Mouse (Mus musculus): ENCODE measurements around the gene Dap3. TPM values are rescaled to one million over a fixed set of nuclear protein-coding genes. Genes with fewer than 3 reads are reported as not detected.
"Not testable (repeated sequence)": the region's sequence is repeated elsewhere in the genome, so short reads cannot be mapped to it uniquely, and the experiment has no call there.

Dap3 gene
- polyA plus RNA-seq (2016; fragmentation: Nextera tagmentation; extraction: Ambion mirVana) = 133 and 139 TPM in 2 replicates

- peaks cover 60% of the 10 kb centered on the region for H3K4me1 ChIP-seq
- H3K9ac ChIP-seq = peak within 1 kb of the TSS; percentile 92
- peak within 1 kb of the TSS; percentile 78 for H3K4me2 ChIP-seq
- under 1% methylated on average over 33 of the region's 64 CpGs for WGBS (ENCODE audit: insufficient replicate concordance)
- peak within 1 kb of the TSS; percentile 99 for H3K27ac ChIP-seq
- H3K9me3 ChIP-seq (replicated peaks) = no peaks in the 10 kb centered on the region
- H3K27me3 ChIP-seq (replicated peaks) = no peaks in the 10 kb centered on the region
- ATAC-seq = peak; percentile 68
- H3K36me3 ChIP-seq = no peaks in the 10 kb centered on the region
- peak within 1 kb of the TSS; percentile 88 for H3K4me3 ChIP-seq
Measured at GRCm38 (mm10) chr3:88950576-88951326, at the start of gene Dap3, which contains the start of gene Ash1l. Dap3 (minus strand) TSS chr3:88951181. Ash1l (plus strand) TSS chr3:88950622.

- 85% methylated on average over 2 of the region's 2 CpGs for WGBS (ENCODE audit: insufficient replicate concordance)
- H3K27ac ChIP-seq = no peak overlapping the region
- H3K27me3 ChIP-seq (replicated peaks) = no peaks in the 10 kb centered on the region
- no peaks in the 10 kb centered on the region for H3K4me1 ChIP-seq
- no peak for ATAC-seq
- no peak overlapping the region for H3K9ac ChIP-seq
- peaks cover 30% of the 10 kb centered on the region for H3K36me3 ChIP-seq
- no peaks in the 10 kb centered on the region for H3K9me3 ChIP-seq (replicated peaks)
- H3K4me2 ChIP-seq = no peak overlapping the region
- H3K4me3 ChIP-seq = no peak overlapping the region
Measured at GRCm38 (mm10) chr3:88992793-88993192, 41.8 kb upstream of the Dap3 start.

GRCm38 (mm10) chr3:88983921-88984381 lies 33.0 kb upstream of the Dap3 start:
- H3K4me2 ChIP-seq = no peak overlapping the region
- H3K27ac ChIP-seq = no peak overlapping the region
- no peak overlapping the region for H3K4me3 ChIP-seq
- no peaks in the 10 kb centered on the region for H3K4me1 ChIP-seq
- H3K36me3 ChIP-seq = peaks cover 64% of the 10 kb centered on the region
- WGBS (ENCODE audit: insufficient replicate concordance) = 79% methylated on average over 4 of the region's 4 CpGs
- H3K27me3 ChIP-seq (replicated peaks) = no peaks in the 10 kb centered on the region
- ATAC-seq = no peak
- no peaks in the 10 kb centered on the region for H3K9me3 ChIP-seq (replicated peaks)
- no peak overlapping the region for H3K9ac ChIP-seq

- Histone ChIP-seq H3K4me2 (no peak overlapping the region), H3K4me1 (no peaks in the 10 kb centered on the region), H3K9ac (no peak overlapping the region), H3K27me3 (replicated peaks) (no peaks in the 10 kb centered on the region), H3K4me3 (no peak overlapping the region), H3K9me3 (replicated peaks) (peaks cover 6% of the 10 kb centered on the region; the same call in 1 of the 2 replicates), H3K36me3 (peaks cover 71% of the 10 kb centered on the region), H3K27ac (no peak overlapping the region)
- ATAC-seq = no peak
- WGBS (ENCODE audit: insufficient replicate concordance) = 90% methylated on average over 8 of the region's 8 CpGs
Measured at GRCm38 (mm10) chr3:88981206-88982010, 30.4 kb upstream of the Dap3 start.

- Histone ChIP-seq H3K9ac (no peak overlapping the region), H3K4me2 (no peak overlapping the region), H3K27me3 (replicated peaks) (no peaks in the 10 kb centered on the region), H3K9me3 (replicated peaks) (peaks cover 6% of the 10 kb centered on the region; the same call in 1 of the 2 replicates), H3K4me1 (no peaks in the 10 kb centered on the region), H3K27ac (no peak overlapping the region), H3K36me3 (peaks cover 39% of the 10 kb centered on the region), H3K4me3 (no peak overlapping the region)
- no peak for ATAC-seq
- WGBS (ENCODE audit: insufficient replicate concordance) = 78% methylated on average over 2 of the region's 2 CpGs
Measured at GRCm38 (mm10) chr3:88975012-88975411, 24.0 kb upstream of the Dap3 start.

- H3K27me3 ChIP-seq (replicated peaks); H3K4me1 ChIP-seq; H3K27ac ChIP-seq; H3K4me2 ChIP-seq; H3K9ac ChIP-seq; H3K9me3 ChIP-seq (replicated peaks); ATAC-seq; H3K4me3 ChIP-seq: not testable (repeated sequence)
- peaks cover 24% of the 10 kb centered on the region for H3K36me3 ChIP-seq
Measured at GRCm38 (mm10) chr3:88963211-88963610, 12.2 kb upstream of the Dap3 start.

- Histone ChIP-seq H3K4me1 (peaks cover 54% of the 10 kb centered on the region), H3K4me3 (no peak overlapping the region), H3K27me3 (replicated peaks) (no peaks in the 10 kb centered on the region), H3K4me2 (0 out of 2 replicates have a peak overlapping the region, but pooled peaks have one; percentile 3), H3K27ac (0 out of 2 replicates have a peak overlapping the region, but pooled peaks have one; percentile 21), H3K36me3 (no peaks in the 10 kb centered on the region), H3K9ac (no peak overlapping the region), H3K9me3 (replicated peaks) (no peaks in the 10 kb centered on the region)
- no peak for ATAC-seq
Measured at GRCm38 (mm10) chr3:88953736-88954135, 2.8 kb upstream of the Dap3 start.

- H3K4me1 ChIP-seq = peaks cover 59% of the 10 kb centered on the region
- ATAC-seq = no peak
- 78% methylated on average over 4 of the region's 4 CpGs for WGBS (ENCODE audit: insufficient replicate concordance)
Measured at GRCm38 (mm10) chr3:88953246-88953645, 2.3 kb upstream of the Dap3 start.

GRCm38 (mm10) chr3:88951327-88951800 lies 383 bp upstream of the Dap3 start:
- Histone ChIP-seq H3K27ac (peak overlapping the region; percentile 99), H3K4me3 (peak overlapping the region; percentile 88), H3K4me2 (peak overlapping the region; percentile 78), H3K9ac (peak overlapping the region; percentile 92), H3K9me3 (replicated peaks) (no peaks in the 10 kb centered on the region), H3K36me3 (no peaks in the 10 kb centered on the region), H3K27me3 (replicated peaks) (no peaks in the 10 kb centered on the region), H3K4me1 (peaks cover 60% of the 10 kb centered on the region)
- ATAC-seq = no peak
- 1% methylated on average over 5 of the region's 5 CpGs for WGBS (ENCODE audit: insufficient replicate concordance)

More at GRCm38 (mm10) chr3:88953246-88953645, 2.3 kb upstream of the Dap3 start:
- H3K4me3 ChIP-seq = no peak overlapping the region
- H3K9me3 ChIP-seq (replicated peaks) = no peaks in the 10 kb centered on the region
- no peak overlapping the region for H3K9ac ChIP-seq
- no peak overlapping the region for H3K27ac ChIP-seq
- H3K36me3 ChIP-seq = no peaks in the 10 kb centered on the region
- H3K4me2 ChIP-seq = 0 out of 2 replicates have a peak overlapping the region, but pooled peaks have one; percentile 3
- H3K27me3 ChIP-seq (replicated peaks) = no peaks in the 10 kb centered on the region

GRCm38 (mm10) chr3:88949786-88950575 lies 1.0 kb downstream of the Dap3 start:
- Histone ChIP-seq H3K27ac (peak overlapping the region; percentile 99), H3K36me3 (no peaks in the 10 kb centered on the region), H3K4me1 (peaks cover 55% of the 10 kb centered on the region), H3K4me3 (peak overlapping the region; percentile 88), H3K9ac (peak overlapping the region; percentile 92), H3K9me3 (replicated peaks) (no peaks in the 10 kb centered on the region), H3K4me2 (peak overlapping the region; percentile 78), H3K27me3 (replicated peaks) (no peaks in the 10 kb centered on the region)
- WGBS (ENCODE audit: insufficient replicate concordance) = 1% methylated on average over 83 of the region's 92 CpGs
- peak; percentile 85 for ATAC-seq

GRCm38 (mm10) chr3:88944109-88944508 lies 6.9 kb downstream of the Dap3 start:
- no peak; the same call in 1 of the 2 replicates for ATAC-seq
- H3K4me3 ChIP-seq = no peak overlapping the region
- no peak overlapping the region for H3K4me2 ChIP-seq
- H3K4me1 ChIP-seq = peaks cover 42% of the 10 kb centered on the region
- H3K9ac ChIP-seq = no peak overlapping the region
- no peaks in the 10 kb centered on the region for H3K27me3 ChIP-seq (replicated peaks)
- no peaks in the 10 kb centered on the region for H3K9me3 ChIP-seq (replicated peaks)
- no peak overlapping the region for H3K27ac ChIP-seq
- H3K36me3 ChIP-seq = peaks cover 32% of the 10 kb centered on the region
- WGBS (ENCODE audit: insufficient replicate concordance) = 42% methylated on average over 4 of the region's 4 CpGs

Measured in liver, embryonic 12.5 days (tissue).